Mouse (Mus musculus) adrenal gland, adult 8-10 months (tissue): ENCODE results near the gene Atp5b. TPM values are rescaled to one million over a fixed set of nuclear protein-coding genes. Genes with fewer than 3 reads are reported as not detected.
A peak's percentile ranks its signal among the peaks of the same experiment; 100 is the strongest.
"Not testable (repeated sequence)": the region's sequence is repeated elsewhere in the genome, so short reads cannot be mapped to it uniquely, and the experiment has no call there.

ENCODE experiments used
- DNase-seq: peaks from one replicate; pipeline ENCODE4 v3.0.0; 2022
- total RNA-seq, 4 experiments: library from RNA; stranded (reverse); gene quantifications; 2 replicates each; pipeline ENCODE4 v1.2.4; 2022

The Atp5b gene
- total RNA-seq, 4 experiments from 2014 or later = 1,737 to 2,601 (median 2,176) TPM

DNA sequence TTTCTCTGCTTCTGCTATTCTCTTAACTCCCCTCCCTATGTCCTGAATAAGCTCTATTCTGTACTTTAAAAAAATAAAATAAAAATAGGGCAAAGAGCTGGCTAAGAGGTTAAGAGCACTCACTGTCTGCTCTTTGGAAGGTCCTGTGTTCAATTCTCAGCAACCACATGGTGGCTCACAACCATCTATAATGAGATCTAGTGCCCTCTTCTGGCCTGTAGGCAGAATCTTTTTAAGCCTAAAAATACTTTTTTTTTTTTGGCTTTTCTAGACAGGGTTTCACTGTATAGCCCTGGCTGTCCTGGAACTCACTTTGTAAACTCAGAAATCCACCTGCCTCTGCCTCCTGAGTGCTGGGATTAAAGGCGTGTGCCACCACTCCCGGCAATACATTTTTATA, 12.6 kb upstream of the Atp5b start:
- not testable (repeated sequence) for DNase-seq

DNA sequence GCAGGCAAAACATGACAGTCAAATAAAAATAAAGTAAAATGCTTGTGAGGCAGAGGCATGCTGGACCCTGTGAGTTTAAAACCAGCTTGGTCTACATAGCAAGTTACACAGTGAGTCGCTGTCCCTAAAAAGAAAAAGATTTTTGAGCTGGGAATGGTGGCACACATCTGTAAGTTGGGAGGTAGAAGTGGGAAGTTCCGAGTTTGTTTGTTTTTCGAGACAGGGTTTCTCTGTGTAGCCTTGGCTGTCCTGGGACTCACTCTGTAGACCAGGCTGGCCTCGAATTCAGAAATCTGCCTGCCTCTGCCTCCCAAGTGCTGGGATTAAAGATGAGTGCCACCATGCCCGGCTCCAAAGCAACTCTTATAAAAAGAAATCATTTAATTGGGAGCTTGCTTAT, 4.8 kb upstream of the Atp5b start:
- not testable (repeated sequence) for DNase-seq

DNA sequence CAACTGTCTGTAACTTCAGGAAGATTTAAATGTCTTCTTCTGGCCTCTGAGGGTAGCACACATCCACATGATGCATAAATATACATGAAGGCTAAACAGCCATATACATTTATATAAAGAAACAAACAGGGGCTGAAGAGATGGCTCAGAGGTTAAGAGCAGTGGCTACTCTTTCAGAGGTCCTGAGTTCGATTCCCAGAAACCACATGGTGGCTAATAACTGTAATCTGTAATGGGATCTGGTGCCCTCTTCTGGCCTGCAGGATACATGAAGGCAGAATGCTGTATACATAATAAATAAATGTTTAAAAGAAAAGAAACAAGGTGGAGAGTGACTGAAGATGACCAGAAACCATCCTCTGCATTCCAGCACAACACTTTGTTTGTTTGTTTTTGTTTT, 2.6 kb upstream of the Atp5b start:
- no peak for DNase-seq

DNA sequence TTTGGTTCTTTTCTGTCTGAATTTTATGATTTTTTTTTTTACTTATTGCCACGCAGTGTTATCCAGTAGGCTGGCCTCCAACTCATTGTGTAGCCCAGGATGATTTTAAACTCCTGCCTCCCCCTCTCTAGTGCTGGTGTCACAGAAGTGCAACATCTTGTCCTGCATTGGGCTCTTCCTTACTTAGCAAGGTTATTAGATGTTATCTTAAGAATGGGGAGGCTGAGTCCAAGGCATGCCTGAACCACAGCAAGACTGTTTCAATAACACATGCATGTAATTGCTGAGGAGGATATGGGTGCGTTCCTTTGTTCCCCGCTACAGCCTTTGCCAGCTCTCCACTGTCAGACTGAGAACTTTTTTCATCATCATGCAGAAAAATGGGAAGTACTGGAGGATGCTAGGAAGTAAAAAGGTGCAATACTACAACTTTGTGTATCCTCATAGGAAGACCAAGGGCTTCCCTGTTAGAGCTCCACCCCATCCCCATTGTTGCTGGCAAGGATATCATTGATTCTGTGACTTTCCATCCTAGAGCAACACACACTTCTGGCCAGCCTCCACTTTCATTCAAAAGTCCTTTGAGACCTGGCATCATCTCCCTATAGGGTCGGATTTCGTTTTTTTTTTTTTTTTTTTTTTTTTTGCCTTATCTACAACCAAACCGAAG, 1.1 kb upstream of the Atp5b start:
- no peak for DNase-seq

GRCm38 (mm10) chr10:128082477-128082808, 630 bp upstream of the Atp5b start:
- no peak for DNase-seq

GRCm38 (mm10) chr10:128083688-128084087, 615 bp downstream of the Atp5b start:
- DNase-seq = peak; percentile 45

DNA sequence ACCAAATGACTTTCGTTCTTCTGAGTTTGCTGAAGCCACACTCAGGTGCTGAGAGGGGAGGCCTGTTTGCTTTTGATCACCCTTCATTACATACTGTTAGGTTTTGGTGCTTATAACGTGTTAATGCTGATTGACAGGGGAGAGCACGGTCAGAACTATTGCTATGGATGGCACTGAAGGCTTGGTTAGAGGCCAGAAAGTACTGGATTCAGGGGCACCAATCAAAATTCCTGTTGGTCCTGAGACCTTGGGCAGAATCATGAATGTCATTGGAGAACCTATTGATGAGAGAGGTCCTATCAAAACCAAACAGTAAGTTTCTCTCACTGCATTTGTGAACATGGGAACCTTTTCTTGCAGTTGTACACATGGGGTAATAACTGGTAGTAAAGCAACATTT, 1.1 kb downstream of the Atp5b start:
- DNase-seq = no peak

GRCm38 (mm10) chr10:128086391-128086790, 3.3 kb downstream of the Atp5b start:
- no peak for DNase-seq

DNA sequence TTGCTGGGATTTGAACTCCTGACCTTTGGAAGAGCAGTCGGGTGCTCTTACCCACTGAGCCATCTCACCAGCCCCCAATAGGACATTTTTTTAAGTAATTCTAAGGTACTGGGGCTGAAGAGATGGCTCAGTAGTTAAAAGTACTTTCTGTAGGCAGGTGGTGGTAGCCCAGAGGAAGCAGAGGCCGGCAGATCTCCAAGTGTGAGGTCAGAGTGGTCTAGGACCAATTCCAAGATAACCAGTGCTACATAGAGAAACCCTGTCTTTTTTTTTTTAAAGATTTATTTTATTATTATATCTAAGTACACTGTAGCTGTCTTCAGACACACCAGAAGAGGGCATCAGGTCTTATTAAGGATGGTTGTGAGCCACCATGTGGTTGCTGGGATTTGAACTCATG, 4.1 kb downstream of the Atp5b start:
- not testable (repeated sequence) for DNase-seq

DNA sequence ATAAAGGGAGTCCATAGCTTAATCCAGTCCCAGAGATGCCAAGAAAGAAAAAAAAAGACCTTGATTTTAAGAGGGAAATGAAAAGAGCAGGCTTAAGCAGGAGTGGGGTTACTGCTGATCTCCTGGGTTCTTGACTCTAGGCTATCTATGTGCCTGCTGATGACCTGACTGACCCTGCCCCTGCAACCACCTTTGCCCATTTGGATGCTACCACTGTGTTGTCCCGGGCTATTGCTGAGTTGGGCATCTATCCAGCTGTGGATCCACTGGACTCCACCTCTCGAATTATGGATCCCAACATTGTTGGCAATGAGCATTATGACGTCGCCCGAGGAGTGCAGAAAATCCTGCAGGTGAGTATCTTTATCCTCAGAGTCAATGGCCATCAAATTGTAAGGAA, 5.1 kb downstream of the Atp5b start:
- no peak for DNase-seq

DNA sequence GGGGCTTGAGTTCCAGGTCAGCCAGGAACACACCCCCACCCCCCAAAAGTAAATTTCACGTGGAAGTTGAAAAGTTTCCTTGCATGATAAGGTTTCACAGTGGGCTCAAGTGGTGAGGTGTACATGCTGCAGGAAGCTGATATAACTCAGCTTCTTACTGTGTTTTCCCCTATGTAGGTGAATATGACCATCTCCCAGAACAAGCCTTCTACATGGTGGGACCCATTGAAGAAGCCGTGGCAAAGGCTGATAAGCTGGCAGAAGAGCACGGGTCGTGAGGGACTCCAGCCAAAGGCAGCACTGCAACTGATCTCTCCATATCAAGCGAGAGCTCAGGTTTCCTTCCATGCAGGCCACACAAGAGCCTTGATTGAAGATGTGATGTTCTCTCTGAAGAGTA, 6.8 kb downstream of the Atp5b start:
- DNase-seq = no peak

- DNase-seq = peak; percentile 86
These were observed 7.8 kb downstream of the Atp5b start for GRCm38 (mm10) chr10:128090651-128091563.

GRCm38 (mm10) chr10:128091564-128092505, 8.8 kb downstream of the Atp5b start, which contains the start of gene Baz2a:
Gene Baz2a, plus strand, starts transcription at chr10:128091577.
- DNase-seq = peak; percentile 72

DNA sequence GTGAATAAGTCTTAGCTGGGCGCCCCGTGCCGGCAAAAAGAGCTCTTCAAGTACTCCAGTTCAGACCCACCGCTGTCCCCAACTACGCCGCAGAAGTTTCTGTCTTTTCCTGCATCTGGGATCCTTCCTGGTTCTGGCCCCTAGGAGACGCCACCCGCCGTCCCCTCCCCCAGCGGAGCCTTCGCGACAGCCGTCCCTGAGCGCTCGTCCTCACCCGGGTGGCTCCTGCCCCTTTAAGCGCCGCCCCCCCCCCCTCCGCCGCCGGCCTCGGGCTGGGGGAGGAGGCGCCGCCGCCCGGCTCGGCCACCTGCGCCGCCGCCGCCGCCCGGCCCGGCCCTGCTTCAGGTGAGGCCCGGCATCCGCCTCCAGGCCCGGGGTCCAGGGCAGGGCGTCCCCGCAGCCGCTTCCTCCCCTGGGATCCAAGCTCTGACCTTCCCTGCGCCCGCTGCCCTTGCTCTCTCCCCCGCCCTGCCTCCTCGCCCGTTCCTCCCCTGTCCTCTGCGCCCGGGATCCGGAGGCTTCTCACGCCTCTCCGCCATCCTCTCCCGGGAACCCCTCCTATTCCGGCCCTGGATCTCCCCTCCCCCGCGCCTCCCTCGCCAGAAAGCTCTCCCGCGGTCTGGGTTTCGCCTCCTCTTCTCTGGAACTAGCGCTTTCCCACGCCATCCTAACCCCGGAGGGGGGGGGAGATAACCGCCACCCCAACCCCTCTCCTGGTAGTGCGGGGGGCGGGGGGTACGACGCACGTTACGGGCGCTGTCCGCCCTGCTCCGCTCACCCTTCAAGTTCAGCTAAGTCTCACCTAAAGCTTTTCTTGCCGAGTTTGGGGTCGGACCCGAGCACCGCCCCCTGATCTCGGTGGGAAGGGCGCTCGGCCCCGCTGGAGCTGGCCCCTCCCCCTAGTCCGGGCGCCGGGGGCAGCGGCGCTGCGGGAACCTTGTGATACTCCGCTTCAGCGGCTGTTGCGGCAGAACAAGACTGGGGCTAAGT, 9.7 kb downstream of the Atp5b start:
- DNase-seq = peak; percentile 77

DNA sequence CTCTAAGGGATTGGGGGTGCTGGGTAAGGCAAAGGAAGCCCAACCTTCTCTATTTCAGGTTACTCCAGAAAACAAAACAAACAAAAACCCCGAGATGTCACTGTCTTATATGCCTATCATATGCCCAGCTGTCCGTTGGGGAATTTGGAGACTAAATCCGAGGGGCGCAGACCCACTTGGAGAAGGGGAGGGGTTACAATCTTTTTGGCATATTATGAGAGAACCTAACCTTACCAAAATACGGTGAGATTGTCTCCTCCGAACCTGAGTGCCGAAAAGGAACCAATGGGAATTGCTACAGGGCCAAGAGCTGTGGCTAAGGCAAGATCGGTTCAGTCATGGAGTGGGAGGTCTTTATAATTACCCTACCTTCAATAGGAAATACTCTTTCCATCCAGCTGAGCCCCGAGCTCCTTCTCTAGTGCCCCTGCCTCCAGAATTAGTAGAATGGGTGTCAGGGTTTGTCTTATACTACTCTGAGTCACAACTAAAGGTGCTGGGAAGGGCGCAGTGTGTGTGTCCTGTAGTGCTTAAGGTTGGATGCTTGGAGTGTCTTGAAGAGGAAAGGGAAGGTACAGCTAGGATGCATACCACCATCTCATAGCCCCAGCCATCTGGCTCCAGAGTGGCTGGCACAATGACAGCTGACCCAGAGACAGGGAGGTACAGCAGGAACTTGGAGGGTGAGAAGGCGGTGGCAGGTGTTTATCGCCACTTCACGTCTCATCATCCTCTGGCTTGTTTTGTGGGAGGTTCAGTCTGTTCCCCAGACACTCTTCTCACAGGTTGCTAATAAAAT, 10.6 kb downstream of the Atp5b start:
- DNase-seq = no peak

DNA sequence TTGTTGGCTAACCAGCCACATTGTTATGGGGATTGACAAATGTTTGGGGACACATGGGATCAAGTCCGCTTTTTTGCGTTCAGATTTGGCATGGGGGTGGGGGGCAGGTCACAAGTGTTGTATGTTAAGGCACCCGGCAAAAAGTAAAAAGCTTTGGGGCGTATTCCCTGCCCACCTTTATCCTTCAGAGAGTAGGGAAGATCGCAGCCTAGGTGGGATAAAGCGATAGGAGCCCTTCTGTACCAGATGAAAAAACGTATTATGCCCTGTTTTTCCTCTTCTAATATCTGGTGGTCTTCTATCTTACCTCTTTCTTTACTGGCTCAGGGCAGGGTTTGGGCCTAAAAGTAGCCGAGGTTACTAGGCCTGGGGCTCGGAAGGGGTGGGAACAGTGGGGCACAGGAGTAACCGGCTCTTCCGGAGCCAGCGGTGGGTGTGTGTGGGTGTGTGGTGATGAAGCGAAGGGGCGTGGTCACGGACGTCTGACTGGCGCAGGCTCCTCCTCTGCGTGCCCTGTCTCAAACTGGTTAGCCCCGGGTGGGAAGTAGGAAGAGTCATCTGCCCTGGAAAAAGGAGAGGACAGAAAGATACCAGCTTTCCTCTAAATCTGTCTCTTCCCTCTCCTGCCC, 11.4 kb downstream of the Atp5b start:
- DNase-seq = peak; percentile 92

- no peak for DNase-seq
These were observed 12.0 kb downstream of the Atp5b start for GRCm38 (mm10) chr10:128095003-128095636.

DNA sequence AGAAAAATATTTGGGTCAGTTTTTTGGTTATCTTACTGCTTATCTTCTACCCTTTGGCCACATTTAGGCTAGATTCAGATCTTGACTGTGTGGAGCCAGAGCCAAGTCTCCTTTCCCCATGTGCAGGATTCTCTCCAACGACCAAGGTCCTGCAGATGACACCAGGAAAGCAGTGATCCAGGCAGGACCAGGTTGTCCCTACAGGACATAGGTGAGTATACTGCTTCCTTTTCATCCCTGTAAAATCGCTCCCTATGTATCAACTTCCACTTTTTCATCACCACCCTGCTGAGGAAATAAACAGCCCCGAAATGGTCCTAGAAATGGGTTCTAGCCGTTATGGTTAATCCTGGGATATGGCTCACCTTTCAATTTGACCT, 13.2 kb downstream of the Atp5b start:
- no peak for DNase-seq
